Mouse (Mus musculus): Measurements from ENCODE around the gene Stim2.

- TF ChIP-seq CTCF (IDR thresholded peaks at IDR 0.05; ENCODE audit: control insufficient read depth, insufficient read depth, insufficient replicate concordance, low read depth, low read length) = no peak
- TF ChIP-seq POLR2A (IDR thresholded peaks at IDR 0.05; ENCODE audit: control insufficient read depth, low read depth, low read length) = no peak
These were observed 37.1 kb upstream of the Stim2 start for GRCm38 (mm10) chr5:53961229-53961628.

Data from testis, adult 2 months (tissue).